Mouse (Mus musculus): ENCODE data around the gene Sptb.

The Sptb gene

DNA sequence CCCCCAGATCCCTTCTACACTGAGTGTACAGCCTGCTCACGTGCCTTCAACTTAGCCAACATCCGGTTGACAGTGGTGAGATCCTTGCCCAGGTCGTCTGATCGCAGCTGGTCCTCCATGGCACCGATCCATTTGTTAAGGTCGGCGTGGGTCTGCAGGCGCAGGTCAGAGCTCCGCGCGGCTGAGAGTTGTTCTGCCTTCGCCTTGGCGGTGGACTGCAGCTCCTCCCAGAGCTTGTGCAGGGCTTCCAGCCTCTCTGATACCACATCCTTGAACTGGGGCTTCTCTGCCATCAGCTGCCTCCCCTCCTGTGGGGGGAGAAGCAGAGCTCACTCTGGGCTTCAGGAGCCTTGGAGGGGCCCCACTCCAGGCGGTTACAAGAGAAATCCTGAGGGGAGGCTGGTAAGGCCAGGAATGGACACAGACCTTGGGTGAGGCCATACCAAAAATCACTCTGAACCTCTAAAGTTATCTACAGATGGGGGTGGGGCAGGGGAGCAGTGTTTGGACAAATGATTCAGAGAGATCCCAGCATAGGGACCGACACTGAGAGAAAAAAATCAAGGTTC lies 101.3 kb downstream of the Sptb start:
- no peak for DNase-seq (ENCODE audit: extremely low read depth, insufficient read length, low spot score)

DNA sequence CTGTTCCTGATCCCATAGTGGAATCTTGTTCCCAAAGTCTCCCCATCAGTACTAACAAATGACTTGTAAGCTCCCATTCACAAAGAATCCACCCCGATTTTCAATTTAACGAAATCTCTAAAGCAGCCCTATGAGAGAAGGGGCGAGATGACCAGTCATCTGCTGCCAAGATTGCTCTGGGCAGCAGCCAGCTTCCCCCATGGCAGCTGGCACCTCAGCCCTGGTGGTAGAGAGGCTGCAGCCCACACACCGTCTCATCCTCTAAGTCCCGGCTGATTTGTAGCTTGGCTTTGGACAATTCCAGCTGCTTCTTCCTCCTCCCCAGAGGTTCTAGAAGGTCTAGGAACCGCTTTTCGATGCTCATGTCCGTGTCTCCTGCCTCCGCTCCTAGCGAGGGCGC lies 102.1 kb downstream of the Sptb start:
- DNase-seq (ENCODE audit: extremely low read depth, insufficient read length, low spot score), result no peak

DNA sequence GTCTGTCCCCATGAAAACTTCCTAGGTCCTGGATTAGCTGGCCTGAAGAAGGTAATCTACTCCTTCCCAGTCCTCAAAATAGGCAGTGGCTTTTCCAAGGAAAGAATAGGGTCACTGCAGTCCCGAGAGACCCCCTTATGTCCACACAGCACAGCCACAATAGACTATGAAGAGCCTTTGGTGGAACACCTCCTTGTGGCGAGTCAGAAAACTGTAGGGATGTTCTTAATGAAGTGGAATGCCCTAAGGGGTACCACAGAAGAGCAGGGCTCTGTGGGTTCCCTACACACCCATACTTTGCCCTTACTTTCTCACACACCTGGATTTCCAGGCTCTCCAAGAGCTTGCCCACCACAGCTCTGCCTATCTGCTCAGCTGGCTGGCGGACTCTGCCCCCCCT lies 104.5 kb downstream of the Sptb start:
- no peak for DNase-seq (ENCODE audit: extremely low read depth, insufficient read length, low spot score)

DNA sequence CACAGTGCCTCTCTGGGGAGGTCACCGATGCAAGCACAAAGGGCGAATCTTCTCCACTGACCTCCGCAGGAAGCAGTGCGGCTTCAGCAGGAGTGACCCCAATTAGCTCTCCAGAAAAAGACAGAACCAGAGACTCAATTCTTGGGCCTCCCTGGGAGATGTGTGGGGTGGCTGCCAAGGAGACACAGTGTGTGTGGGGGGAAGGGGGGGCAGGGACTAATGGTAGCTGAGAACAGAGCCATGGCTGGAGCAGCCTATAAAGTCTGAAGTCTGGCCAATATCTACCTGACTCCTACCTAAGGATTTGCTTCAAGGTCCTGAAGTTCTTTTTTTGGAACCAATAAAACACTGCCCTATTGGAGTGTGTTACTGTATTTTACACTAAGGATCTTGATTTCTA lies 105.8 kb downstream of the Sptb start:
- no peak for DNase-seq (ENCODE audit: extremely low read depth, insufficient read length, low spot score)

DNA sequence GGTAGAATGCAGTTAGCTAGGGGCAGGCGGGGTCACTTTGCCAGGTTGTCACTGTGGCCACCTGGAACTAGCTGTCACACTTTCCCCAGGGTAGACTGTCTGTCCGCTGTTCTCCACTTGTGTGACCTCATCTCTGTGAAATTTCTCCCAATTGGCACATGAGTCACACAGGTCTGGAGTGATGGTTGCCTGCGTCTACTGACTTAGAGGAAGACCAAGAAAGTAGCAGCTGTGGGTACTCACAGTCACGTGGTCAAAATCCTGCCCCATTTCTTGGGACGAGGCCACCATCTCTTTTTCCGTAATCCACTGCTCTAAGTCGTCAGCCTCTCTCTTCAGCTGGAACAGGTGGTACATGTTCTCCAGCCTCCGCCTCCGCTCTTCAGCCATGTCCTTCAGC lies 106.6 kb downstream of the Sptb start:
- no peak for DNase-seq (ENCODE audit: extremely low read depth, insufficient read length, low spot score)

DNA sequence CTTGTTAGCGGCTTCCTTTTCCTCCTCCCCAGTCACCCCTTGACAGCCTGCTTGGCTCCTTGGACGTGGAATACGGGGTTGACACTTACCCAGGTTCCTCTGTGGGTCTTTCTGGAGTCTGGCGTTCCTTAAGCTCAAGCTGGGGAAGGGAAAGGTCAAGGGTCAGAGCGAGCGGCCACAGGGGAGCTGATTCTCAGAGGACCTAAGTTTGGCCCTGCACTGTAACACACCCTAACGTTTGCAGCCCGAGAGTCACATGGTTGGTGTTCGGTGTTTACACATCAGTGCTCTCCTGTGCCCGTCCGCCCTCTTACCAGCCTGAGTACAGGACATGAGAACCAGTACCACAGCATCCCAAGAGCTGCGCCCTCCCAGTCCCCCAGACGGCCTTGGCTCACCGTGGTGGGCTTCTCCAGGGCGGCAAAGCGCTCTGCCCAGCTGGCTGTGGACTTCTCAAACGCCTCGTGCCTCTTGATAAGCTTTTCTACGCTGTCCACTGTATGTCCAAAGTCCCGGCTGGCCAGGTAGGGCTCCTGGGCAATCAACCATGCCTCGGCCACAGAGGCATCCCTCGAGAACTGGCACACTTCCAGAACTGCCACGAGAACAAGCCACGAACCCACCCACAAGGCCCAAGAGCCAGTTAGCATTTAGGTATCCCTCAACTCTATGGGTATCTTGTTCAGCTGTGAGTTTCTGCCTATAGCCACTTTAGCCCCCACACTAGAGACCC lies 112.0 kb downstream of the Sptb start:
- DNase-seq (ENCODE audit: extremely low read depth, insufficient read length, low spot score), result no peak

DNA sequence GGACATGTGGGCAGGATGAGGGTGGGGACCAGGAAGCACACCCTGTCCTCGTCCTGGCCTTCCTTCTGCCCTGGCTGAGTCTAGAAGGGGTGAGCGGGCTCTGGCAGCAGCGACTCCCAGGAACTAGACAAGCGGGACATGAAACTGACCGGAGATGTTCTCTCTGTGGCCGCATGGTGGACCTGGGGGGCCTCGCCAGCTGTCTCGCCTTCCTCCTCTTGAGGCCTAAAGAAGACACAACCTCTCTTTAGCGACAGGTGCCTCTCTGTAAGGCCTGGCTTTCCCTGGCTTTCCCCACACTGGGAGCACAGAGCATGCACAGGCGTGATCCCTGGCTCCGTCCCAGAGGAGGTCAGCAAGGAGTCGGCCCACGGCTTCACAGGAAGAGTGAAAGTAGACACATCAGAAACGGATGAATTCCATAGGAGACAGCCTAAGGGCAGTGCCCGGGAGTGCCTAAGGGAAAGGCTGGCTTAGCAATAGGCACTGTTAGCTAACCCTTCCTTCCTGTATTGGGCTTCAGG lies 112.7 kb downstream of the Sptb start:
- DNase-seq (ENCODE audit: extremely low read depth, insufficient read length, low spot score), result peak; percentile 39

DNA sequence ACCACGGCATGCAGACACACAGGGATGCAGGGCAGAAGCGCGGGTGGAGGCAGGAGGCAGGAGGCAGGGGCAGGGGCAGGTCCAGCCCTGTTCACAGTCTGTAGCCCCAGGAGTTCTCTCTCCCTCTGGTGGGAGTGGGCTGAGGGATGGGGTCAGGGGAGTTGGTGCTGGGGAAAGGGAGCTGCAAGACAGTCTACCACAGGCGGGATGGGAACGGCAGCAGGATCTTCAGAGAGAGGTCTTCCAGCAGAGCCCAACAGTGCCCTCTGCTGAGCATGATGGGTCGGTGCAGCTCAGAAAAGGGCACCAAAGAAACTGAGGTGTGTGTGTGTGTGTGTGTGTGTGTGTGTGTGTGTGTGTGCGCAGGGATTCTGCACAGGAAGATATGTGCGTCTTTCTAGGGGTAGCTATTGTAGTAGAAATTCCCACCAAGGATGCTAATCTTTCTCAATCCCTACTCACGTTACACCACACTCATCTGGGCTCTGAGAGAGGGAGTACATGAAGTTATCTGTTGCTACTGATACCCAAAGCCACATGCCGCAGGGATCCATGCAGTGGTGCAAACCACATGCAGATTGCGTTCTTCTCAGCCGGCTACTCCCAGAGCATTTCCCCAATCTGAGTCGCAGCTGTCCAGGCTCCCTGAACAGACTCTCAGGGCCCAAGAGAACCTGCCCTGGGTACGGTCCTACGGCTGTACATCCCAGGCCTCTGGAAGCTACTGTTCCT lies 113.9 kb downstream of the Sptb start:
- DNase-seq (ENCODE audit: extremely low read depth, insufficient read length, low spot score), result peak; percentile 64

DNA sequence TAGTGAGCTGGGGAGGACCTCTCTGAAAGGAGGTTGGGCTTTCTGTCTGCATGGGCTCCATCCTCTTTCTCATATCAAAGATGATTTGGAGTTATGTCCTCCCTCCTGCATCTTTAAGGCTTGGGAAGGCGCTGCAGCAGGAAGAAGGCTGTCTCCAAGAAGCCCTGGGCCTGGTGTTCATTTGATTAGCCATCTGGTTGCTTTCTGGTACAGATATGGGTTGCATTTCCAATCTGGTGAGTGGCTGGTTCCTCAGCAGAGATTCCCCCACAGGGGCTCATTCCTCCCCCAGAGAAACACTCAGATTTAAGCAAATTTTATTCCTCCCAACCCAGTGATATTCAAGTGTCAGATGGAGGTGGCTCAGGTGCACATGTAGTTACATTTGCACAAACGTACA lies 114.5 kb downstream of the Sptb start:
- no peak for DNase-seq (ENCODE audit: extremely low read depth, insufficient read length, low spot score)

DNA sequence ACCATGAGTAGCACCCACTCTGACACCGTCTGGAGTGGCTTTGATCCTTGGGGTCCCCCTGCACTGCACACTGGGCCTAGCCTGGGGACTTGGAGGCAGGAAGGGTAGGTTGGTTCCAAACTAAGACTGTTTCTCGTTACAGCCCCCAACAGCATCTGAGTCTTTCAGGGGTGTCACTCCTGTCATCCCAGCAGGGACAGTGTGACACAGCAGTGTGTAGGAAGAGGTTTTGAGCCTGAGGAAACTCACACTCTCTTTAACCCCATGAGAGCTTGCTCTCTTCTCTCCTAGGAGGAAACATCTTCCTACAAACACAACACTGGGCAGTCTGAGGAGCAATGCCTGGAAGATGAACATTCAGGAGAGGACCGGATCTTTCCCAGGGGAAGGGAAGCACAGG lies 115.8 kb downstream of the Sptb start:
- no peak for DNase-seq (ENCODE audit: extremely low read depth, insufficient read length, low spot score)

DNA sequence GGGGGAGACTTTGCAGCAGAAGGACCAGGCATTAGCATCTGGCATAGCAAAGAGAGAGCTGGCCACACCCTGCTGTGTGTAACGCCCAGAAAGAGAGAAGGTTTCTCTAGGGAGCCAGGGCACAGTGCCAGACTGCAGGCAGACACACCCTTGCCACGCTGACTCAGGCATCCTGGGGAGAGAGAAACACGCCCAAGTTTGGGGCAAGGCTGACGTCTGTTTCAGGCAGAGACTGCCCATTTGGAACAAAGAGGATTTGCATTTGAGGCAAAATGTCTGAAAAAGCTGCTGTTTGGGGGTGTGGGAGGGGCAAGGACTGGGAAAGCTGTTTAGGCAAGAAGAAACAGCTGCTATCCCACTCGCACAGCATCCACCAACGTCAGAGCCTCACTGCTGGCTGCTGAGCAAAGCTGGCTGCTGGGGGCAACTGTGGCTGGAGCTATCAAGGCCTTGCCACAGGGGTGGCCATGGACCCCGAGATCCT lies 116.5 kb downstream of the Sptb start:
- peak; percentile 81 for DNase-seq (ENCODE audit: extremely low read depth, insufficient read length, low spot score)

DNA sequence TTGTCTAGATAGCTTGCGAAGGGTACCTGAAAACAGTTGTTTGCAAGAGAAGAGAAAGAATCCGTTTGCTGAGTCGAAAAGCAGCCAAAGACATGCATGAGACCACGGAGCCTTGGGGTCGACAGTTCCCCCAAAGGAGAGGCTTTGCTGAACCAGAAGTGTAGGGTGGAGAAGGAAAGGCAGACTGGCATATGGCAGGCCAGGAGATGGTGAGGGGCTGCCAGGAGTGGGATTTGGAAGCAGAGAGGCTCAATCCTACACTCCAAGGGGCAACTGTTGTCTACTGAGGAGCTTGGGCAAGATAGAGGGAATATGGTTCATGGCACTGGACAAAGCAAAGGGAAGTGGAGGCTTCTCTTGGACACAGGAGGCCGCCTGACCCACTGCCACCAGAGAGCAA lies 117.1 kb downstream of the Sptb start:
- no peak for DNase-seq (ENCODE audit: extremely low read depth, insufficient read length, low spot score)

DNA sequence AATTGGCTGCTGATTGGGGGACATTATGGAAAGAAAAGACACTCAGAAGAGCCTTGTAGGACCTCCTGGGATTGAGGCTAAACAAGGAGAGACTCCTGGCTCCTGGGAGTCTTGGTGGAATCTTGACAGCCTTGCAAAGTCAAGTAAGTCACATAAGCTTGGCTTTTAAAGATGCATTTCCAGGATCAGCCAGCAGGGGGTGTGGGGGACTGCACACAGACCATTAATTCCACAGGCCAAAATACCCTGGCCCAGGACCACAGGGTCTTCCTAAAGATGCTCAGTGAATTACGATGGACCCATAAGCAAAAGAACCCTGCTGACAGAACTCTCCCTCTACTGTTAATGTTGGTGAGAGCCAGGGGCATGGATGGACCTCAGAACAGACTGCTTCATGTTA lies 118.1 kb downstream of the Sptb start:
- no peak for DNase-seq (ENCODE audit: extremely low read depth, insufficient read length, low spot score)

DNA sequence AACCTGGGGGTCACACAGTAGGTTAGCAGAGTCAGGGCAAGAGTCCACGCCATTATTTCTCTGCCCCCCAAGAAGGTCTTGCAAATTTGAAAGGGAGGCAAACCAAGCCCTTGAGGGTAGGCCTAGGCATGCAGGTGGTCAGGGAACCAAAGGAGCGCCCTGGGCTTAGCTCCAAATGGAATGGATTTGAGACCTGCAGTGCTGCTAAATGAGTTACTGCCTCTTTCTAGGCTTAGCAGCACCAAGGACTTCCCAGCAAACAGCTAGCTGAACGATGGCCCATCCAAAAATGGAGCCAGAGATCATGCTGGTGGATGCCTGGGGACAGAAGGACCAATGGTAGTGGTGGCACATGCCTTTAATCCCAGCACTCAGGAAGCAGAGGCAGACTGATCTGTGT lies 119.3 kb downstream of the Sptb start:
- DNase-seq (ENCODE audit: extremely low read depth, insufficient read length, low spot score), result no peak

DNA sequence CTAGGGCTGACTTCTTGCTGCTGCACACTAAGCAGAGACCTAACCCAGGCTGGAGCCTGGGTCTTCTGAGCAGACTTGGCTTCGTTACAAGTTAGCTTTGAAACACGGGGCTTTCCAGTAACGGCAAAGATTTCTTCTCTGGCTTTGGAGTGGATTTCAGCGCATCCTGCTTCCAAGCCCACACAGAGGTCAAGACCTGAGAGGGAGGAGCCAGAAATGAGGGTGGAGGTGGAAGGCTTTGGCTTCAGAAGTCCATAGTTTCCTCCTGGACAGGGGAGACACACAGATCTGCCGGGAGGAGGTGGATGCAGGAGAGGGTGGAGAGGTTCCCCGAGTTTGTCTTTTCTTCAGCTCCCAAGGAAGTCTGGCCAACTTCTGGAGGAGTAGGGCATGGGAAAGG lies 120.8 kb downstream of the Sptb start:
- no peak for DNase-seq (ENCODE audit: extremely low read depth, insufficient read length, low spot score)

DNA sequence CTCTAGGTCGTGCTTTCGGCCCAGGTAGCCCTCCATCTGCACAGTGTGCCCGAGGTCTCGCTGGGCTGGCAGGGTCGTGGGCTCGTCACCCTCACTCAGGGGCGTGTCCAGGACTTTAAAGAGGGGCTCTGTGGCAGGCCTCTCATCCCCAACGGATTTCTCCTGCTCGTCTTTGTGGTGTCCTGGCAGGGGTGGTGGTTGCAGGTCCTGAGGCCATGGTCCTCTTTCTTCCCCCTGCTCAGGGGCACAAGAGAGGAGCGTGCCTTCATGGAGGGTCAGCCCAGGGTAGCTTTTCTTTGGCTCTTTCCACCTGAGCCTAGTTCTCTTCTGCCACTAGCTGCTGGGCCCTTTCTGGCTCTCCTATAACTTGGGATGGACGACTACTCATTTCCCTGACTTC lies 123.0 kb downstream of the Sptb start:
- DNase-seq (ENCODE audit: extremely low read depth, insufficient read length, low spot score), result no peak

DNA sequence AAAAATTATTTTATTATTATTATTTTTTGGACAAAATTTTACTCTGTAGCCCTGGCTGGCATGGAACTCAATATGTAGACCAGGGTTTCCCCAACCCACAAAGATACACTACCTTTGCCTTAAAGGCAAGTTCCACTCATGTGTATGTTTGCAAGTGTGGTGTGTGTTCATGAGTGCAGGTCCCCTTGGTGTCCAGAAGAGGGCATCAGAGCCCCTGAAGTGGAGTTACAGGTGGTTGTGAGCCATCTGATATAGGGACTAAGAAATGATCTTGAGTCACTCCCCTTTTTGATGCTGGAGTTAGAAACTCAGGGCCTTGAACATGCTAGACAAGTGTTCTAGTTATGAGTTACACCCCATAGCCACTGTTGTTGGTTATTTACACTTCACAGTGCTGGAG lies 125.3 kb downstream of the Sptb start:
- no peak for DNase-seq (ENCODE audit: extremely low read depth, insufficient read length, low spot score)

DNA sequence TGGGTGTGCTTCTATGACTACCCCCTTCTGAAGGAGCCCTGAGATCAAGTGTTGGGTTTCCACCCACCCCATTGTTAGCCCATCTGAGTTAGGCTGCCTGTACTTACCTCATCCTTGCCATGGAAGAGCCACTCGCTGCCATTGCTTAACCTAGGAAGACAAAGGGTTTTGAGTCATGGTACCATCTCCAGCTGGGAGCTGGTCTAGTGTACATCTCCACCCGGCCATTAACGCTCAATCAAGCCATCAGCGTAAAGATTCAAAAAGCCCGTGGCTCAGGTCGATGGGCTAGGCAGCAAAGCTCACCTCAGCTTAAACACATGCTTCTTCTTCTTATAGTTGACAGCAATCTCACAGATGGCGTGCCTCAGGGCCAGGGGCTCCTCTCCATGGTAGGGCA lies 126.9 kb downstream of the Sptb start:
- no peak for DNase-seq (ENCODE audit: extremely low read depth, insufficient read length, low spot score)

DNA sequence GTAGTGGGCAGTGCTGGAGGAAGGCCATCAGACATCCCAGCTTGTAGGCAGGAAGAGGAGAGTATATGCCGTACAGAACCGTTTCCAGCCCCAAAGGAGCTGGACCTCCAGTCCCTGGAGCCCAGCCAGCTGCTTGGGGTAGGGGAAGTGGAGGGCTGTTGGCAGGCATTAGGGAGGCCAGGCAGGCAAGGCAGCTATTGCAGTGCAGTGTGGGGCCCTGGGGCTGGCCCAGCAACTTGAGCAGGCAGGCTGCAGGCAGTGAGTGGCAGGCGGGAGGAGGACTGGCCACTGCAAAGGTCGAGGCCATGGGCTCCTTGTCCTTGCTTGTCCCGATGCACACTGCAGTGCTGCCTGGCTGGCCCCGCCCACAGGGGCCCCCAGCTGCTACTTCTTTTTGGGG lies 127.5 kb downstream of the Sptb start:
- no peak for DNase-seq (ENCODE audit: extremely low read depth, insufficient read length, low spot score)

DNA sequence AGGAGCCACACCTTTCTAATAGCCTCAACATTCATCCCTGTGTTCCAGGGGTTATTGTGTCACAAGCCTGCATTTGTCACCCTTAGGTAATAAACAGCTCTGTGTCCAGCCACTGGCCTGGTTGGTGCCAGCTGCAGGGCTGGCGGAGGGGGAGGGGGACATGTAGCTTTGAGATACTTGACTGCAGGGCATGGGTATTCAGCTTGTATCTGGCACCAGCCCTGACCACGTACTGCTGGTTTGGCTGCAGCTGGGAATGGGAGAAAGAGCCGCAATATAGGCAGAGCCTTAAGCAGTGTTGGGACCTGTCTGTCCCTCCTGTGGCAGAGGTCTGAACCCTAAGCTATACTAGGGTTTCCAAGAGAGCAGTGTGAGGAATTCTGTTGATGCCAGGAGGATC lies 128.2 kb downstream of the Sptb start:
- peak; percentile 46 for DNase-seq (ENCODE audit: extremely low read depth, insufficient read length, low spot score)

DNA sequence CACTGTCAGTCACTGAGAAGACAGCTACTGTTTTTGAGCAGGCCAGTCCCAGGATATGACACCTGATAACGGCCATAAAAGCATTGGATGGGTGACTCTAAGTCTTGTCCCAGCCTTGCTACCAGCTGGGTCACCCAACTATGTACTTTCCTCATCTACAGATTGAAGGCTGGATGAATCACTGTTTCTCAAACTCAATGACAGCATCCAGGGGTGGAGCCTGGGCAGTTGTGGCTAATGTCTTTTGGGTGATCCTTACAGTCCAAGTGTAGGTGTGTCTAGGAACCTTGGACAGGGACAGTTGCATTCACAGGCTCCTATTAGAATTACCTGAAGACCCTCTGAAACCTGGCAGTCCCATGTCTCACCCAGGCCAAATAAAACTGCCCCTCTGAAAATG lies 130.5 kb downstream of the Sptb start:
- no peak for DNase-seq (ENCODE audit: extremely low read depth, insufficient read length, low spot score)

DNA sequence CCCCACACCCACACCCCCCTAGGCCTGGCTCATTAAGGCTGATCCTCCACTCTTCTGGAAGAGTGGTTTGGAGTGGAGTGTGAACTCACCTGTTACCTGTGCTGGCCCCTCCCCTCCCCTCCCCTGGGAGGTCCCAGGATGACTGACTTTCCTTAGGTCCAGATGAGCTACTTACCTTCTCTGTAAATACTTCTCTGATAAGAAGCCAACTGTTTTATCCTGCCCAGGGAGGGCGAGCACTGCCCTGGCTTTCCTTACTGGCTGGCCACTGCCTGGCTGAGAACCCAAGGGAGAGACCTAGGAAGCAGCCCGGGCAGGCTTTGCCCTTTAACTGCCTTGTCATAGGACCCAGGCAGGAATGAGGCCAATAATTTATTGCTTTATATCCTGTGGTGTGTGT lies 131.9 kb downstream of the Sptb start:
- no peak for DNase-seq (ENCODE audit: extremely low read depth, insufficient read length, low spot score)
